Mouse (Mus musculus): ENCODE measurements around the gene Btbd9. TPM values are rescaled to one million over a fixed set of nuclear protein-coding genes. Genes with fewer than 3 reads are reported as not detected.

Btbd9 gene
- total and polyA plus RNA-seq, 2 experiments: 12.7 to 12.8 TPM

DNA sequence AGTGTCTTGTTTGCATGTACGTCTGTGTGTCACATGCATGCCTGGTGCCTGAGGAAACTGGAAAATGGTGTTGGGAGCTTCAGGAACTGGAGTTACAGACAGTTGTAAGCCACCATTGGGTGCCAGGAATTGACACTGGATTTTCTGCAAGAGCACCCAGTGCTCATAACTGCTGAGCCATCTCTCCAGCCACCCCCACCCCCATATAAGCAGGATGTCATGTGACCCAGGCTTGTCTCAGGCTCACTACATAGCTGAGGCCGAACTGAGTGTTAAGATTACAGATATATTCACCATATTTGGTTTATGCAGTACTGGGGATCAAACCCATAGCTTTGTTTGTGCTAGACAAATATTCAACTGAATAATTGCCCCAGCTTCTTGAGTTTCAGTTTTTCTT lies 394.2 kb downstream of the Btbd9 start:
- H3K36me3 ChIP-seq (ENCODE audit: control insufficient read depth, insufficient read depth, low read length): no peaks in the 10 kb centered on the region
- WGBS: 58% methylated on average over 2 of the region's 2 CpGs
- no peak for DNase-seq (ENCODE audit: extremely low read depth, low read depth, low spot score)
- no peak overlapping the region for H3K4me3 ChIP-seq (ENCODE audit: insufficient read depth, low read depth, low read length)
- H3K27me3 ChIP-seq (ENCODE audit: control insufficient read depth, insufficient read depth, low read length): no peaks in the 10 kb centered on the region
- no peaks in the 10 kb centered on the region for H3K4me1 ChIP-seq (ENCODE audit: control insufficient read depth, insufficient read depth, low read length)
- no peak overlapping the region for H3K9ac ChIP-seq (ENCODE audit: low read depth, low read length)
- TF ChIP-seq CTCF (IDR thresholded peaks at IDR 0.05; ENCODE audit: low read depth, low read length): no peak
- peaks cover 41% of the 10 kb centered on the region for H3K79me2 ChIP-seq (ENCODE audit: control insufficient read depth, insufficient read depth, low read length)
- no peak overlapping the region for H3K27ac ChIP-seq (replicated peaks; ENCODE audit: insufficient read depth, low read depth, low read length)

DNA sequence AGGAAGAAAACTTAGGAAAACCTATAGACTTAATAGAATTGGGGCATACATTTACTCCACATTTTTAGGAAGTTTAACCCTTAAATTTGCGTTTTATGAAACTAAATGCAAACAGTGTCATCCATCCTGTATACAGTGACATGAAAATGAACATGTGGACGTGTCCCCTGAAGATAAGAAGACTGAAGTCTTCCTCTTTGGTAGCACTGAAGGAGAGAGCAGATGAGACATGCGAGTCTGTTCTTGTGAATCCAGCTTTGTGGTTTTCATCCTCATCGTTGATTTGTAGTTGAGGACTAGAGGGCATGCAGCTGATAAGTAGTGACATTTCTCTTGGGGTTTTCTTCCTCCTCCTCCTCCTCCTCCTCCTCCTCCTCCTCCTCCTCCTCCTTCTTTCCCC lies 394.7 kb downstream of the Btbd9 start:
- Histone ChIP-seq H3K27ac (replicated peaks; ENCODE audit: insufficient read depth, low read depth, low read length) (no peak overlapping the region), H3K36me3 (ENCODE audit: control insufficient read depth, insufficient read depth, low read length) (no peaks in the 10 kb centered on the region), H3K4me3 (ENCODE audit: insufficient read depth, low read depth, low read length) (no peak overlapping the region), H3K27me3 (ENCODE audit: control insufficient read depth, insufficient read depth, low read length) (no peaks in the 10 kb centered on the region), H3K9ac (ENCODE audit: low read depth, low read length) (no peak overlapping the region), H3K4me1 (ENCODE audit: control insufficient read depth, insufficient read depth, low read length) (no peaks in the 10 kb centered on the region), H3K79me2 (ENCODE audit: control insufficient read depth, insufficient read depth, low read length) (peaks cover 39% of the 10 kb centered on the region)
- TF ChIP-seq CTCF (IDR thresholded peaks at IDR 0.05; ENCODE audit: low read depth, low read length): no peak
- no peak for TF ChIP-seq POLR2A (IDR thresholded peaks at IDR 0.05; ENCODE audit: extremely low read depth, insufficient read depth, low read length)
- WGBS: 82% methylated on average over 4 of the region's 4 CpGs
- no peak for DNase-seq (ENCODE audit: extremely low read depth, low read depth, low spot score)

DNA sequence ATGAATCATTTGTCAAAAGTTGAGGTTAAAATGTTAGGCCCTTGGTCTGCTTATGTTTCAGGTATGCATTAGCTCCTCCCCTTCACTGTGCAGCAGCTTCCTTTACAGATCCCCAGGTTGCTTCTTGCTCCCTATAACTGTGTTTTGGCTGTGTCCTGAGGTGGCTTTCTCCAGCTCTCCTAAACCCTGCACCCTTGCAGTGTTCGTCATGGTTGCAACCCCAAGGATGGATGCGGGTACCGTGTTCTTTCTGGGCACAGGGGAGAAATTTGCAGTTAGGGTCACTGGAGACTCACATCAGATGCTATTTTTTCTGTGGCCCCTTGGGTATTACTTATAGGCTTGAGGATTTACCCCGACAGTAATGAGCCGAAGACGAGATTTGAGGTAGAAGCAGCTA lies 396.1 kb downstream of the Btbd9 start:
- H3K4me1 ChIP-seq (ENCODE audit: control insufficient read depth, insufficient read depth, low read length): no peaks in the 10 kb centered on the region
- no peak overlapping the region for H3K4me3 ChIP-seq (ENCODE audit: insufficient read depth, low read depth, low read length)
- DNase-seq (ENCODE audit: extremely low read depth, low read depth, low spot score): no peak
- peaks cover 38% of the 10 kb centered on the region for H3K79me2 ChIP-seq (ENCODE audit: control insufficient read depth, insufficient read depth, low read length)
- no peaks in the 10 kb centered on the region for H3K27me3 ChIP-seq (ENCODE audit: control insufficient read depth, insufficient read depth, low read length)
- WGBS: 94% methylated on average over 6 of the region's 6 CpGs
- TF ChIP-seq POLR2A (IDR thresholded peaks at IDR 0.05; ENCODE audit: extremely low read depth, insufficient read depth, low read length) (no peak), CTCF (IDR thresholded peaks at IDR 0.05; ENCODE audit: low read depth, low read length) (no peak)
- no peak overlapping the region for H3K27ac ChIP-seq (replicated peaks; ENCODE audit: insufficient read depth, low read depth, low read length)
- no peak overlapping the region for H3K9ac ChIP-seq (ENCODE audit: low read depth, low read length)
- H3K36me3 ChIP-seq (ENCODE audit: control insufficient read depth, insufficient read depth, low read length): no peaks in the 10 kb centered on the region

DNA sequence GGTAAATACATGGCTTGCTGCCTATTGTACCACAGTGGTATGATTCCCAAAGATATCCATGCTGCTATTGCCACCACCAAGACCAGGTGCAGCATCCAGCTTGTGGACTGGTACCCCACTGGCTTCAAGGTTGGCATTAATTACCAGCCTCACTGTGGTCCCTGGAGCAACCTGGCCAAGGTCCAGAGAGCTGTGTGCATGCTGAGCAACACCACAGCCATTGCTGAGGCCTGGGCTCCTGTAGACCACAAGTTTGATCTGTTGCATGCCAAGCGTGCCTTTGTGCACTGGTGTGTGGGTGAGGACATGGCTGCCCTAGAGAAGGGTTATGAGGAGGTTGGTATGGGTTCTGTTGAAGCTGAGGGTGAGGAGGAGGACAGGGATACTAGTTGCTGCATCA lies 397.9 kb downstream of the Btbd9 start:
- H3K79me2 ChIP-seq (ENCODE audit: control insufficient read depth, insufficient read depth, low read length): peaks cover 31% of the 10 kb centered on the region
- 94% methylated on average over 1 of the region's 1 CpGs for WGBS
- no peak for TF ChIP-seq POLR2A (IDR thresholded peaks at IDR 0.05; ENCODE audit: extremely low read depth, insufficient read depth, low read length)
- TF ChIP-seq CTCF (IDR thresholded peaks at IDR 0.05; ENCODE audit: low read depth, low read length): no peak
- H3K9ac ChIP-seq (ENCODE audit: low read depth, low read length): no peak overlapping the region
- H3K36me3 ChIP-seq (ENCODE audit: control insufficient read depth, insufficient read depth, low read length): no peaks in the 10 kb centered on the region
- H3K4me3 ChIP-seq (ENCODE audit: insufficient read depth, low read depth, low read length): no peak overlapping the region
- no peak overlapping the region for H3K27ac ChIP-seq (replicated peaks; ENCODE audit: insufficient read depth, low read depth, low read length)
- no peak for DNase-seq (ENCODE audit: extremely low read depth, low read depth, low spot score)
- no peaks in the 10 kb centered on the region for H3K27me3 ChIP-seq (ENCODE audit: control insufficient read depth, insufficient read depth, low read length)
- no peaks in the 10 kb centered on the region for H3K4me1 ChIP-seq (ENCODE audit: control insufficient read depth, insufficient read depth, low read length)

DNA sequence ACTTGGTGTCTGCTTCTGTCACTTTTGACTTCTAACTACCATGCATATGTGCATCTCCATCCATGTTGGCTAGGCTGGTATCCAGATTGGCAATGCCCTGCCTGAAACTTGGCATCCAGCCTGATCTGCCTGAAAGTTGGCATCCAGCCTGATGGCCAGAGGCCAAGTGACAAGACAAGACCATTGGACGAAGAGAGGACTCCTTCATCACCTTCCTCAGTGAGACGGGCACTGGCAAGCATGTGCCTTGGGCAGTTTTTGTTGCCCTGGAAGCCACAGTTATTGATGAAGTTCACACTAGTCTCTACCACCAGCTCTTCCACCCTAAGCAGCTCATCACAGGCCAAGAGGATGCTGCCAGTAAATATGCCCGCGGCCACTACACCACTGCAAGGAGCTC lies 398.9 kb downstream of the Btbd9 start:
- H3K4me1 ChIP-seq (ENCODE audit: control insufficient read depth, insufficient read depth, low read length): no peaks in the 10 kb centered on the region
- 41% methylated on average over 4 of the region's 4 CpGs for WGBS
- H3K27me3 ChIP-seq (ENCODE audit: control insufficient read depth, insufficient read depth, low read length): no peaks in the 10 kb centered on the region
- peak; percentile 68 for DNase-seq (ENCODE audit: extremely low read depth, low read depth, low spot score)
- H3K79me2 ChIP-seq (ENCODE audit: control insufficient read depth, insufficient read depth, low read length): peaks cover 26% of the 10 kb centered on the region
- TF ChIP-seq CTCF (IDR thresholded peaks at IDR 0.05; ENCODE audit: low read depth, low read length) (no peak), POLR2A (IDR thresholded peaks at IDR 0.05; ENCODE audit: extremely low read depth, insufficient read depth, low read length) (no peak)
- H3K27ac ChIP-seq (replicated peaks; ENCODE audit: insufficient read depth, low read depth, low read length): no peak overlapping the region
- no peak overlapping the region for H3K9ac ChIP-seq (ENCODE audit: low read depth, low read length)
- no peaks in the 10 kb centered on the region for H3K36me3 ChIP-seq (ENCODE audit: control insufficient read depth, insufficient read depth, low read length)
- no peak overlapping the region for H3K4me3 ChIP-seq (ENCODE audit: insufficient read depth, low read depth, low read length)

Other genes starting within 250 kb of the Btbd9 start
- 0.13 and 0.18 TPM in 2 replicates for gene Dnah8, start 47.9 kb upstream of the Btbd9 start, total RNA-seq (2014; rRNA removed)
- 0.15 and 0.20 TPM in 2 replicates for gene Dnah8, start 47.9 kb upstream of the Btbd9 start, polyA plus RNA-seq (2012; rRNA removed)
- 384 and 388 TPM in 2 replicates for gene Glo1, start 50.4 kb upstream of the Btbd9 start, total RNA-seq (2014; rRNA removed)
- 229 and 239 TPM in 2 replicates for gene Glo1, start 50.4 kb upstream of the Btbd9 start, polyA plus RNA-seq (2012; rRNA removed)